Mouse (Mus musculus): ENCODE measurements around the gene Hist1h4k.
"Not testable (repeated sequence)": the region's sequence is repeated elsewhere in the genome, so short reads cannot be mapped to it uniquely, and the experiment has no call there.

Gene Hist1h4k

GRCm38 (mm10) chr13:21750159-21751017 is at the start of gene Hist1h4k:
Gene Hist1h4k (minus strand): TSS chr13:21750505.
- DNase-seq (ENCODE audit: low spot score in 2 of 2), result peak; percentile 92 to 95

GRCm38 (mm10) chr13:21797163-21797562 is 46.9 kb upstream of the Hist1h4k start:
- not testable (repeated sequence) for DNase-seq (ENCODE audit: low spot score in 2 of 2)

- no peak for DNase-seq (ENCODE audit: low spot score in 2 of 2)
Measured at GRCm38 (mm10) chr13:21795584-21795983, 45.3 kb upstream of the Hist1h4k start.

- no peak for DNase-seq (ENCODE audit: low spot score in 2 of 2)
Measured at GRCm38 (mm10) chr13:21790601-21791283, 40.4 kb upstream of the Hist1h4k start.

GRCm38 (mm10) chr13:21789925-21790324 is 39.6 kb upstream of the Hist1h4k start:
- DNase-seq (ENCODE audit: low spot score in 2 of 2), result no peak

GRCm38 (mm10) chr13:21787760-21788593 is 37.7 kb upstream of the Hist1h4k start:
- DNase-seq (ENCODE audit: low spot score in 2 of 2), result no peak

- peak; percentile 34 to 84 for DNase-seq (ENCODE audit: low spot score in 2 of 2)
Measured at GRCm38 (mm10) chr13:21786899-21787629, 36.8 kb upstream of the Hist1h4k start, which contains the start of the genes Hist1h2an and Hist1h2bp. Gene Hist1h2an (minus strand): TSS chr13:21787218. Gene Hist1h2bp (plus strand): TSS chr13:21787461.

- no peak for DNase-seq (ENCODE audit: low spot score in 2 of 2)
Measured at GRCm38 (mm10) chr13:21786189-21786898, 36.0 kb upstream of the Hist1h4k start.

GRCm38 (mm10) chr13:21784311-21784710 is 34.0 kb upstream of the Hist1h4k start:
- DNase-seq (ENCODE audit: low spot score in 2 of 2), result no peak

GRCm38 (mm10) chr13:21783734-21784161 is 33.4 kb upstream of the Hist1h4k start:
- DNase-seq (ENCODE audit: low spot score in 2 of 2), result peak in 1 of 2 experiments; percentile 9

GRCm38 (mm10) chr13:21783255-21783617 is 32.9 kb upstream of the Hist1h4k start, which contains the start of gene Hist1h3i:
Gene Hist1h3i (minus strand): TSS chr13:21783370.
- peak in 1 of 2 experiments; percentile 42 for DNase-seq (ENCODE audit: low spot score in 2 of 2)

- peak in 1 of 2 experiments; percentile 15 for DNase-seq (ENCODE audit: low spot score in 2 of 2)
Measured at GRCm38 (mm10) chr13:21782361-21783254, 32.3 kb upstream of the Hist1h4k start.

- DNase-seq (ENCODE audit: low spot score in 2 of 2), result no peak
Measured at GRCm38 (mm10) chr13:21781639-21782038, 31.3 kb upstream of the Hist1h4k start.

GRCm38 (mm10) chr13:21781021-21781555 is 30.8 kb upstream of the Hist1h4k start:
- DNase-seq (ENCODE audit: low spot score in 2 of 2), result no peak

- peak; percentile 24 to 49 for DNase-seq (ENCODE audit: low spot score in 2 of 2)
Measured at GRCm38 (mm10) chr13:21779767-21780731, 29.7 kb upstream of the Hist1h4k start, which contains the start of gene Hist1h1b. Gene Hist1h1b (minus strand): TSS chr13:21780625.

GRCm38 (mm10) chr13:21778814-21779766 is 28.8 kb upstream of the Hist1h4k start:
- peak; percentile 28 to 56 for DNase-seq (ENCODE audit: low spot score in 2 of 2)

Measured in cerebellum, postnatal 4 days (tissue).